Mouse (Mus musculus): ENCODE data around the gene Lcn9. TPM values are rescaled to one million over a fixed set of nuclear protein-coding genes. Genes with fewer than 3 reads are reported as not detected.
"Not testable (repeated sequence)": the region's sequence is repeated elsewhere in the genome, so short reads cannot be mapped to it uniquely, and the experiment has no call there.

The Lcn9 gene
- polyA plus RNA-seq, 1 experiment, result not detected

GRCm38 (mm10) chr2:25789092-25789491, 33.9 kb upstream of the Lcn9 start:
- Histone ChIP-seq H3K27me3 (ENCODE audit: control insufficient read depth) (no peaks in the 10 kb centered on the region; the same call in 1 of the 2 replicates), H3K9me3 (ENCODE audit: control insufficient read depth, low read length) (no peaks in the 10 kb centered on the region), H3K4me3 (replicated peaks) (no peak overlapping the region), H3K4me1 (ENCODE audit: control insufficient read depth) (peaks cover 41% of the 10 kb centered on the region), H3K36me3 (ENCODE audit: control insufficient read depth) (no peaks in the 10 kb centered on the region)
- no peak for TF ChIP-seq TAL1 (IDR thresholded peaks at IDR 0.05; ENCODE audit: low read length)

DNA sequence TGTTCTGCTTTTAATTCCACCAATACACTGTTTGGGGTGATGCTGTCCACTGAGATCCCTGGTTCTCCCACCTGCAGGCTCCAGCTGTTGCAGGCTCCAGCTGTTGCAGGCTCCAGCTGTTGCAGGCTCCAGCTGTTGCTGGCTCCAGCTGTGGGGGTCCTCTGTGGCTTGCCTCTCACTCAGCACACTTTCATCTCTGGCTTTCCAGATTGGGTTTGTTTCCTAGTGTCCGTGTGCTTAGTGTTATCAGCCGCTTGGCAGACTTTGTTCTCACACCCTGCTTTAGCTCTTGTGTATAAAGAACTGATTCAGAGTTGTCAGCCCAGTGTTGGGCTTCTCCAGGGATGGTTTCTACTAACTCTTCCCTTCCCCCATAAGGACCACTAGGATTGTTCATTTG, 25.3 kb upstream of the Lcn9 start:
- TF ChIP-seq TAL1 (IDR thresholded peaks at IDR 0.05; ENCODE audit: low read length) (no peak), GATA1 (IDR thresholded peaks at IDR 0.05; ENCODE audit: low read length) (no peak)
- no peaks in the 10 kb centered on the region for H3K4me1 ChIP-seq (ENCODE audit: control insufficient read depth)
- H3K9me3 ChIP-seq (ENCODE audit: control insufficient read depth, low read length), result no peaks in the 10 kb centered on the region
- no peaks in the 10 kb centered on the region for H3K36me3 ChIP-seq (ENCODE audit: control insufficient read depth)
- peaks cover 2% of the 10 kb centered on the region for H3K27me3 ChIP-seq (ENCODE audit: control insufficient read depth)
- H3K4me3 ChIP-seq (replicated peaks), result no peak overlapping the region

DNA sequence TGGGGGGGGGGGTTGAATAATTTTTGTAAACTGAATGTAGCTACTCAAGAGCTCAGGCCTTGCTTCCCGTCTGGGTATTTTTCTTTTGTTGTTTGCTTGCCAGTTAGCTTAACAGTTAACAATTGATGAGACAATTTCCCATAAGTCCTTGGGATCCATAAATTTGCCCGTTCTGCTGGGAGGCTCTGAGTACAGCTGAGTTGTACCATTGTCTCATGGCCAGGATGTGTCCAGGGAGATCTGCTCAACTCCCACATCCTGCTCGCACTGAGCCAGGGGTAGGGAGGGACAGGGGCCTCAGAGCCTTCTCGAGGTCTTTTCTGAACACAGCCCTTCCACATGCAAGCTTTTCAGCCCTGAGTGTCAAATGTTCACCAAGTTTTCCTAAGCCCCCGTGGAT, 24.9 kb upstream of the Lcn9 start:
- H3K4me1 ChIP-seq (ENCODE audit: control insufficient read depth), result no peaks in the 10 kb centered on the region
- peaks cover 2% of the 10 kb centered on the region for H3K27me3 ChIP-seq (ENCODE audit: control insufficient read depth)
- H3K36me3 ChIP-seq (ENCODE audit: control insufficient read depth), result no peaks in the 10 kb centered on the region
- H3K9me3 ChIP-seq (ENCODE audit: control insufficient read depth, low read length), result no peaks in the 10 kb centered on the region
- TF ChIP-seq TAL1 (IDR thresholded peaks at IDR 0.05; ENCODE audit: low read length) (no peak), GATA1 (IDR thresholded peaks at IDR 0.05; ENCODE audit: low read length) (no peak)
- H3K4me3 ChIP-seq (replicated peaks), result no peak overlapping the region

GRCm38 (mm10) chr2:25811711-25812110, 11.2 kb upstream of the Lcn9 start:
- Histone ChIP-seq H3K4me3 (replicated peaks) (no peak overlapping the region), H3K4me1 (ENCODE audit: control insufficient read depth) (no peaks in the 10 kb centered on the region; the same call in 1 of the 2 replicates), H3K36me3 (ENCODE audit: control insufficient read depth) (no peaks in the 10 kb centered on the region), H3K27me3 (ENCODE audit: control insufficient read depth) (no peaks in the 10 kb centered on the region), H3K9me3 (ENCODE audit: control insufficient read depth, low read length) (no peaks in the 10 kb centered on the region)
- TF ChIP-seq TAL1 (IDR thresholded peaks at IDR 0.05; ENCODE audit: low read length) (no peak), GATA1 (IDR thresholded peaks at IDR 0.05; ENCODE audit: low read length) (no peak)

DNA sequence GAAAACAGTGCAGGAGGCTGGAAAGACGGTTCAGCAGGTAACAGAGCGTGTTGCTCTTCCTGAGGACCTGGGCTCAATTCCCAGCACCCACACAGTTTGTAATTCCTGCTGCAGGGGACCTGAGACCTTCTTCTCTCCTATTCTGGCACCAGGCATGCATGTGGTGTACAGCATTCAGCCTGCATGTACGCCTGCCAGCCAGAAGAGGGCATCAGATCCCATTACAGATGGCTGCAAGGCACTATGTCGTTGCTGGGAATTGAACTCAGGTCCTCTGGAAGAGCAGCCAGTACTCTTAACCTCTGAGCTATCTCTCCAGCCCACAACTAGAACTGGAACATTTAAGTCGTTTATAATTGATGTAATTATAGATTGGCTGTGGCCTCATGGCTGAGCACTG, 9.6 kb upstream of the Lcn9 start:
- no peaks in the 10 kb centered on the region; the same call in 1 of the 2 replicates for H3K4me1 ChIP-seq (ENCODE audit: control insufficient read depth)
- no peak overlapping the region for H3K4me3 ChIP-seq (replicated peaks)
- no peaks in the 10 kb centered on the region for H3K9me3 ChIP-seq (ENCODE audit: control insufficient read depth, low read length)
- TF ChIP-seq GATA1 (IDR thresholded peaks at IDR 0.05; ENCODE audit: low read length) (no peak), TAL1 (IDR thresholded peaks at IDR 0.05; ENCODE audit: low read length) (no peak)
- no peaks in the 10 kb centered on the region for H3K36me3 ChIP-seq (ENCODE audit: control insufficient read depth)
- H3K27me3 ChIP-seq (ENCODE audit: control insufficient read depth), result no peaks in the 10 kb centered on the region

GRCm38 (mm10) chr2:25815748-25816147, 7.2 kb upstream of the Lcn9 start, which contains the start of gene Glt6d1:
Gene Glt6d1 (minus strand): TSS chr2:25815848.
- H3K9me3 ChIP-seq (ENCODE audit: control insufficient read depth, low read length); H3K27me3 ChIP-seq (ENCODE audit: control insufficient read depth); H3K4me1 ChIP-seq (ENCODE audit: control insufficient read depth); H3K36me3 ChIP-seq (ENCODE audit: control insufficient read depth); H3K4me3 ChIP-seq (replicated peaks): not testable (repeated sequence)

DNA sequence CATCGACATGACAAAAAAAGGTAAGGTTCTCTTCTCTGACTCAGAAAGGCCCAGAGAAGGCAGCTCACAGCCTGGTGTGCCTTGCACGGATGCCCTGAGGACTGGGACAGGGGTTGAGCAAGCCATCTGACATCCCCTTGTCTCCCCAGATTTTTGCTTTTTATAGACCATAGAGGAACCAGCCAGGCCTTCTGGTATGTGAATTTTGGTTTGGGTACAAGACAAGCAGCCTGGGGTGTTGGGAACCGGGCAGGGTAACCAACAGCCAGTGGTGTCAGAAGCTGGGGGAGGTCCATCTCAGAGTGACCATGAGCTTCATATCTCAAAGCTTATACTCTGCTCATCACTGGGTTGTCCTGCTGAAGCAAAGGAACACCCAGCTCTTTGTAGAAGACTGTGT, 1.8 kb downstream of the Lcn9 start:
- TF ChIP-seq GATA1 (IDR thresholded peaks at IDR 0.05; ENCODE audit: low read length) (no peak), TAL1 (IDR thresholded peaks at IDR 0.05; ENCODE audit: low read length) (no peak)
- no peaks in the 10 kb centered on the region for H3K4me1 ChIP-seq (ENCODE audit: control insufficient read depth)
- H3K27me3 ChIP-seq (ENCODE audit: control insufficient read depth), result no peaks in the 10 kb centered on the region

GRCm38 (mm10) chr2:25828344-25828947, 5.5 kb downstream of the Lcn9 start:
- Histone ChIP-seq H3K27me3 (ENCODE audit: control insufficient read depth) (no peaks in the 10 kb centered on the region), H3K4me3 (replicated peaks) (no peak overlapping the region), H3K36me3 (ENCODE audit: control insufficient read depth) (no peaks in the 10 kb centered on the region), H3K4me1 (ENCODE audit: control insufficient read depth) (no peaks in the 10 kb centered on the region), H3K9me3 (ENCODE audit: control insufficient read depth, low read length) (no peaks in the 10 kb centered on the region)
- TF ChIP-seq TAL1 (IDR thresholded peaks at IDR 0.05; ENCODE audit: low read length), result no peak
- TF ChIP-seq GATA1 (IDR thresholded peaks at IDR 0.05; ENCODE audit: low read length), result no peak

More for the DNA sequence above, 1.8 kb downstream of the Lcn9 start:
- Histone ChIP-seq H3K36me3 (ENCODE audit: control insufficient read depth) (no peaks in the 10 kb centered on the region), H3K4me3 (replicated peaks) (no peak overlapping the region), H3K9me3 (ENCODE audit: control insufficient read depth, low read length) (no peaks in the 10 kb centered on the region)

- TF ChIP-seq GATA1 (IDR thresholded peaks at IDR 0.05; ENCODE audit: low read length) (no peak), TAL1 (IDR thresholded peaks at IDR 0.05; ENCODE audit: low read length) (no peak)
- H3K36me3 ChIP-seq (ENCODE audit: control insufficient read depth), result no peaks in the 10 kb centered on the region
- H3K27me3 ChIP-seq (ENCODE audit: control insufficient read depth), result no peaks in the 10 kb centered on the region
- H3K4me3 ChIP-seq (replicated peaks), result no peak overlapping the region
- H3K9me3 ChIP-seq (ENCODE audit: control insufficient read depth, low read length), result no peaks in the 10 kb centered on the region
- no peaks in the 10 kb centered on the region for H3K4me1 ChIP-seq (ENCODE audit: control insufficient read depth)
These were observed 7.8 kb downstream of the Lcn9 start for GRCm38 (mm10) chr2:25830786-25831185.

DNA sequence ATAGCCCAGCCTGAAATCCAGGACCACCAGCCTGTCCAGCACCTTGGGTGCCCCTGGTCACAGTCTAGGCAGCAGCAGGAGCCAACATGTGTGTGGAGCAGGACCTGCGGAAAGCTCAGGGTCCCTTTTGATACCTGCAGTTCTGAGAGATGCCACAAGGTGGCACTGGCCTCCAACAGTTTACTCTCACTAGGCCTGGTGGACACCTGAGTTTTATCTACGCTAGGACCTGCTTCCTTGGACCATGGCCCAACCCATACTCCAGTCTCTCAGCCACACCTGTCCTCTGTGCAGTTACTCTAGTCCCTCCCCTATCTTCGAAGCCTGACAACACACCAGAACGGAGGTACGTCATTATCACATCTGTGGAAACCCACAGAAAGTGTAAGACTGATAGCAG, 13.3 kb downstream of the Lcn9 start:
- Histone ChIP-seq H3K4me1 (ENCODE audit: control insufficient read depth) (no peaks in the 10 kb centered on the region), H3K36me3 (ENCODE audit: control insufficient read depth) (no peaks in the 10 kb centered on the region), H3K9me3 (ENCODE audit: control insufficient read depth, low read length) (no peaks in the 10 kb centered on the region), H3K4me3 (replicated peaks) (no peak overlapping the region), H3K27me3 (ENCODE audit: control insufficient read depth) (no peaks in the 10 kb centered on the region)
- TF ChIP-seq TAL1 (IDR thresholded peaks at IDR 0.05; ENCODE audit: low read length), result no peak
- TF ChIP-seq GATA1 (IDR thresholded peaks at IDR 0.05; ENCODE audit: low read length), result no peak

Data from erythroblast, embryonic 14.5 days (primary cell).